Mouse (Mus musculus) heart, postnatal 0 days (tissue): ENCODE results near the gene Gypa. TPM values are rescaled to one million over a fixed set of nuclear protein-coding genes. Genes with fewer than 3 reads are reported as not detected.

ENCODE experiments used
- ATAC-seq: fragments of 200-750 bp; cut with Nextera tagmentation; 2 replicates; pipeline ENCODE4 v1.8.0; 2017; ENCODE audit warnings: low read depth, moderate number of reproducible peaks, moderate library complexity; ENCODE audit not compliant: insufficient read depth
- DNase-seq: peaks from one replicate; pipeline ENCODE4 v3.0.0-alpha.2; 2016; ENCODE audit warnings: low spot score
- H3K27ac ChIP-seq: fragments of 300-500 bp; sonication (generic); 2 replicates; pipeline ENCODE4 v1.5.1; 2014; ENCODE audit warnings: low read depth, mild to moderate bottlenecking
- H3K27me3 ChIP-seq: fragments of 300-500 bp; sonication (generic); 2 replicates; pipeline ENCODE4 v1.6.1; 2014; ENCODE audit warnings: low read length, mixed read lengths; ENCODE audit not compliant: control insufficient read depth, insufficient read depth
- H3K36me3 ChIP-seq: fragments of 300-500 bp; sonication (generic); replicated peaks from 2 replicates; pipeline ENCODE4 v1.6.1; 2014; ENCODE audit warnings: low read length, mixed read lengths; ENCODE audit not compliant: control insufficient read depth, insufficient read depth
- H3K4me1 ChIP-seq: fragments of 300-500 bp; sonication (generic); 2 replicates; pipeline ENCODE4 v1.6.1; 2014; ENCODE audit warnings: antibody characterized with exemption; ENCODE audit not compliant: control insufficient read depth, insufficient read depth
- H3K4me2 ChIP-seq: fragments of 300-500 bp; sonication (generic); 2 replicates; pipeline ENCODE4 v1.6.1; 2014; ENCODE audit warnings: low read depth, mild to moderate bottlenecking, low read length, moderate library complexity
- H3K4me3 ChIP-seq: fragments of 300-500 bp; sonication (generic); 2 replicates; pipeline ENCODE4 v1.5.1; 2014; ENCODE audit warnings: low read depth, low read length
- H3K9ac ChIP-seq: fragments of 300-500 bp; sonication (generic); replicated peaks from 2 replicates; pipeline ENCODE4 v1.6.1; 2014; ENCODE audit warnings: low read depth, low read length, mixed read lengths
- H3K9me3 ChIP-seq: fragments of 300-500 bp; sonication (generic); replicated peaks from 2 replicates; pipeline ENCODE4 v1.6.1; 2016; ENCODE audit warnings: low read length; ENCODE audit not compliant: control insufficient read depth
- CTCF ChIP-seq: IDR thresholded peaks from 2 replicates; pipeline ENCODE4 v1.5.1; 2016; ENCODE audit warnings: antibody characterized with exemption, control low read depth, low read depth
- EP300 ChIP-seq: IDR thresholded peaks from 2 replicates; pipeline ENCODE4 v1.6.1; 2016; ENCODE audit warnings: antibody characterized with exemption, low read depth
- WGBS: fragments of 180-500 bp; shearing (Covaris S2); extraction: QIAGEN DNeasy Blood & Tissue Kit; methylation state at CpG from one replicate; pipeline ENCODE4 v1.1.7; 2014; 5-methylcytosine and 5-hydroxymethylcytosine counted together
- polyA plus RNA-seq: library from polyadenylated mRNA; unstranded; fragments of >200 nt; fragmentation: Nextera tagmentation; extraction: Ambion mirVana; gene quantifications from 2 replicates; pipeline ENCODE4 v1.2.1, GENCODE M21; 2015
- total RNA-seq: library from RNA; depleted of rRNA; stranded (reverse); fragments of >200 nt; gene quantifications from 2 replicates; pipeline ENCODE4 v1.2.3, GENCODE M21; 2014; ENCODE audit warnings: low replicate concordance

The Gypa gene
- total and polyA plus RNA-seq, 2 experiments from 2014 or later, result 0.65 to 3.1 TPM

DNA sequence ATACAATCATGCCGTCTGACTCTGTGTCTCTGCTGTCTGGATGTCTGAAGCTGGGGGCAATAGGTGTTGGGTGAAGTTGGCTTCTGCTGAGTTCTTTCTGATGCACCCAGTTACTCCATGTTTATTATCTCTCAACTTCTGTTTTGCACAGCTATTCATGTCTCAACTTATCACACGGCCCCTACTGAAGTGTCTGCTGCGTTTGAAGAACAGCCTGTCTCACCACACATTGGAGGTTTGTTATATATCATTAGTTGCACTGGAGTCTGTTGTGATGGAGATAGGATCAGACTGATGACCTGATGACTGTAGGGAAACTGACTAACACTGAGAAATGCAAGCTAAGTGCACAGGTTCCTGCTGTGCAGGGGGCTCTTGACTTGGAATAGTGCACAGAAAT is 7.2 kb downstream of the Gypa start:
- Histone ChIP-seq H3K27me3 (no peaks in the 10 kb centered on the region), H3K27ac (no peak overlapping the region), H3K4me1 (no peaks in the 10 kb centered on the region), H3K36me3 (no peaks in the 10 kb centered on the region), H3K9ac (no peak overlapping the region), H3K9me3 (no peaks in the 10 kb centered on the region), H3K4me3 (no peak overlapping the region), H3K4me2 (no peak overlapping the region)
- WGBS, result 59% methylated on average over 3 of the region's 3 CpGs
- TF ChIP-seq EP300 (no peak), CTCF (no peak)
- no peak for DNase-seq
- no peak for ATAC-seq

- DNase-seq, result no peak
- 65% methylated on average over 6 of the region's 6 CpGs for WGBS
These were observed 7.7 kb downstream of the Gypa start for GRCm38 (mm10) chr8:80501283-80501682.

GRCm38 (mm10) chr8:80526382-80527355 is 33.1 kb downstream of the Gypa start:
- ATAC-seq (no peak), DNase-seq (no peak)
- Histone ChIP-seq H3K27ac (no peak overlapping the region), H3K4me2 (no peak overlapping the region), H3K36me3 (no peaks in the 10 kb centered on the region), H3K4me3 (no peak overlapping the region), H3K9me3 (no peaks in the 10 kb centered on the region), H3K9ac (no peak overlapping the region), H3K27me3 (no peaks in the 10 kb centered on the region), H3K4me1 (no peaks in the 10 kb centered on the region)
- TF ChIP-seq EP300, result no peak
- no peak for TF ChIP-seq CTCF
- 76% methylated on average over 5 of the region's 5 CpGs for WGBS

More at GRCm38 (mm10) chr8:80501283-80501682, 7.7 kb downstream of the Gypa start:
- Histone ChIP-seq H3K27me3 (no peaks in the 10 kb centered on the region), H3K36me3 (no peaks in the 10 kb centered on the region), H3K27ac (no peak overlapping the region), H3K9ac (no peak overlapping the region), H3K4me3 (no peak overlapping the region), H3K9me3 (no peaks in the 10 kb centered on the region), H3K4me1 (no peaks in the 10 kb centered on the region), H3K4me2 (no peak overlapping the region)
- no peak for ATAC-seq
- no peak for TF ChIP-seq CTCF
- no peak for TF ChIP-seq EP300

DNA sequence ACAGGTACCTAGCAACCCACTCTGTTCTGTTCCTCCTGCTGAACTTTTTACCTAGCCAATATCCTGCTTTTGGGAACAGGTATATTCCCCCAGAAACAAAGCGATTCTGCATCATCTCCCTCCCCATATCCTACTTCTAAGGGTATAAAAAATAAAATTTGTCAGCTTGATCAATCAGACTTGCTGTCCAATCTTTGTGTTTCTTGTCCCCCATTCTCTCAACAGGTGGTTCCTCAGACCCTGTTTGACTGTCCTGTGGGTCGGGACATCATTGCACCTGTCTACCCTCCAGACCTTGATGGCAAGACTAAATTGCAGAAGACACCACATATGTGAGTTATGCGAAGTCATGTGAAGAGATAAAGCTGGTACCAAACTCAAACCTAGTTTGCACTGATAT is 48.3 kb downstream of the Gypa start:
- no peaks in the 10 kb centered on the region for H3K4me1 ChIP-seq
- ATAC-seq (no peak), DNase-seq (no peak)
- H3K27me3 ChIP-seq, result no peaks in the 10 kb centered on the region
- H3K9ac ChIP-seq, result no peak overlapping the region
- H3K9me3 ChIP-seq, result peaks cover 18% of the 10 kb centered on the region; the same call in 1 of the 2 replicates
- no peak for TF ChIP-seq CTCF
- no peak for TF ChIP-seq EP300
- H3K27ac ChIP-seq, result no peak overlapping the region
- WGBS, result 81% methylated on average over 3 of the region's 3 CpGs
- H3K4me3 ChIP-seq, result no peak overlapping the region
- H3K36me3 ChIP-seq, result no peaks in the 10 kb centered on the region
- H3K4me2 ChIP-seq, result no peak overlapping the region

- H3K4me3 ChIP-seq, result no peak overlapping the region
- TF ChIP-seq CTCF (no peak), EP300 (no peak)
- H3K36me3 ChIP-seq, result no peaks in the 10 kb centered on the region
- H3K27me3 ChIP-seq, result no peaks in the 10 kb centered on the region
- H3K4me2 ChIP-seq, result no peak overlapping the region
- H3K4me1 ChIP-seq, result no peaks in the 10 kb centered on the region
- no peaks in the 10 kb centered on the region for H3K9me3 ChIP-seq
- no peak overlapping the region for H3K27ac ChIP-seq
- no peak for ATAC-seq
- no peak overlapping the region for H3K9ac ChIP-seq
- DNase-seq, result no peak
These were observed 56.9 kb downstream of the Gypa start for GRCm38 (mm10) chr8:80550436-80550835.

- Histone ChIP-seq H3K27ac (no peak overlapping the region), H3K9ac (no peak overlapping the region), H3K4me1 (no peaks in the 10 kb centered on the region), H3K36me3 (no peaks in the 10 kb centered on the region), H3K4me3 (no peak overlapping the region), H3K9me3 (no peaks in the 10 kb centered on the region), H3K4me2 (no peak overlapping the region), H3K27me3 (no peaks in the 10 kb centered on the region)
- 58% methylated on average over 3 of the region's 3 CpGs for WGBS
- ATAC-seq (no peak), DNase-seq (no peak)
- TF ChIP-seq CTCF, result no peak
- no peak for TF ChIP-seq EP300
These were observed 57.7 kb downstream of the Gypa start for GRCm38 (mm10) chr8:80551303-80551702.
